Mouse (Mus musculus) CH12.LX (cell line): ENCODE data around the gene Cenpt. TPM values are rescaled to one million over a fixed set of nuclear protein-coding genes. Genes with fewer than 3 reads are reported as not detected.

ENCODE experiments used
- DNase-seq: peaks from one replicate; pipeline ENCODE4 v3.0.0-alpha.2; 2013; ENCODE audit errors: extremely low read depth
- H3K27ac ChIP-seq: 2 replicates; pipeline ENCODE4 v1.5.1; 2012; ENCODE audit warnings: low read depth, mild to moderate bottlenecking, control low read depth, moderate library complexity; ENCODE audit not compliant: insufficient read depth
- H3K27me3 ChIP-seq: replicated peaks from 2 replicates; pipeline ENCODE3; 2012; ENCODE audit warnings: inconsistent platforms
- H3K36me3 ChIP-seq, 2 experiments: replicated peaks in 1 of 2; 2 replicates each; pipeline versions ENCODE3 to v1.6.1; 2012; ENCODE audit warnings: inconsistent platforms in 1 of 2, low read length in 1 of 2, mild to moderate bottlenecking in 1 of 2, mixed read lengths in 1 of 2, moderate library complexity in 1 of 2; ENCODE audit not compliant: control insufficient read depth in 1 of 2, insufficient read depth in 1 of 2
- H3K4me1 ChIP-seq, 2 experiments: 2 replicates each; pipeline ENCODE4 v1.6.1; 2012; ENCODE audit warnings: inconsistent platforms in 1 of 2, moderate library complexity in 1 of 2; ENCODE audit not compliant: insufficient read depth in 2 of 2, control insufficient read depth in 1 of 2
- H3K4me2 ChIP-seq: 2 replicates; pipeline ENCODE4 v1.6.1; 2012; ENCODE audit warnings: low read depth, mild to moderate bottlenecking, control low read depth; ENCODE audit not compliant: poor library complexity, insufficient read depth, severe bottlenecking
- H3K4me3 ChIP-seq, 3 experiments: fragments of 150-350 bp in 1 of 3; sonication (generic) in 1 of 3; replicated peaks in 1 of 3; 2 replicates each; pipeline versions ENCODE3 to v1.5.1; 2011 to 2012; ENCODE audit warnings: low read depth in 2 of 3, low read length in 2 of 3, mild to moderate bottlenecking in 2 of 3, moderate library complexity in 2 of 3, control low read depth in 1 of 3, improper control_type of control experiment in 1 of 3, inconsistent platforms in 1 of 3, mixed read lengths in 1 of 3; ENCODE audit not compliant: poor library complexity in 1 of 3
- H3K79me2 ChIP-seq: replicated peaks from 2 replicates; pipeline ENCODE4 v1.6.1; 2012; ENCODE audit warnings: mild to moderate bottlenecking, moderate library complexity; ENCODE audit not compliant: control insufficient read depth, poor library complexity, insufficient read depth, severe bottlenecking; ENCODE audit errors: extremely low read depth
- H3K9ac ChIP-seq: 2 replicates; pipeline ENCODE4 v1.6.1; 2012; ENCODE audit warnings: low read depth, mild to moderate bottlenecking, control low read depth, moderate library complexity; ENCODE audit not compliant: insufficient read depth
- H3K9me3 ChIP-seq: replicated peaks from 2 replicates; pipeline ENCODE3; 2012; ENCODE audit warnings: low read length, inconsistent platforms, mixed read lengths
- BHLHE40 ChIP-seq: IDR thresholded peaks from 2 replicates; pipeline ENCODE4 v1.6.1; 2011; ENCODE audit warnings: mild to moderate bottlenecking, low read depth, low read length, improper control_type of control experiment
- E2F4 ChIP-seq: IDR thresholded peaks from 2 replicates; pipeline ENCODE4 v1.6.1; 2011; ENCODE audit warnings: low read depth, low read length, improper control_type of control experiment; ENCODE audit not compliant: insufficient replicate concordance
- EP300 ChIP-seq: IDR thresholded peaks from 2 replicates; pipeline ENCODE4 v1.6.1; 2011; ENCODE audit warnings: low read length, improper control_type of control experiment
- JUN ChIP-seq: IDR thresholded peaks from 2 replicates; pipeline ENCODE4 v1.6.1; 2011; ENCODE audit warnings: low read depth, mild to moderate bottlenecking, low read length, improper control_type of control experiment, moderate library complexity; ENCODE audit not compliant: insufficient read depth
- KAT2A ChIP-seq: IDR thresholded peaks from 2 replicates; pipeline ENCODE4 v1.6.1; 2012; ENCODE audit warnings: low read length, improper control_type of control experiment, inconsistent platforms; ENCODE audit not compliant: insufficient replicate concordance
- MAFK ChIP-seq: IDR thresholded peaks from 2 replicates; pipeline ENCODE4 v1.6.1; 2011; ENCODE audit warnings: low read length, improper control_type of control experiment; ENCODE audit not compliant: insufficient replicate concordance
- MXI1 ChIP-seq: IDR thresholded peaks from 2 replicates; pipeline ENCODE4 v1.6.1; 2011; ENCODE audit warnings: mild to moderate bottlenecking, low read depth, low read length, improper control_type of control experiment
- dilution Hi-C: fragments of 300-500 bp; cut with MboI; formaldehyde crosslinking; loops from 2 replicates; pipeline ENCODE4 v1.14.3; 2020; ENCODE audit warnings: low sequenced_read_pairs; ENCODE audit not compliant: extremely low pct_unique_long_range_greater_than_20kb, extremely low pct_ligation_motif_present
- in situ Hi-C: fragments of 300-500 bp; cut with MboI; formaldehyde crosslinking; loops from 3 replicates; pipeline ENCODE4 v1.14.3; 2019; ENCODE audit warnings: low sequenced_read_pairs, low pct_ligation_motif_present, low pct_unique_long_range_greater_than_20kb, mixed read lengths
- polyA plus RNA-seq: library from polyadenylated mRNA; unstranded; fragments of >175 nt; gene quantifications from 2 replicates; pipeline ENCODE4 v1.2.1, GENCODE M21; 2012; ENCODE audit warnings: low read depth; ENCODE audit not compliant: insufficient read length
- total RNA-seq, 2 experiments: library from RNA; depleted of rRNA; stranded (reverse); fragments of 300-350 nt in 1 of 2; fragments of >200 nt in 1 of 2; gene quantifications; 2 replicates each; pipeline ENCODE4 v1.2.3; 2012 to 2014

Gene Cenpt
- total and polyA plus RNA-seq, 3 experiments: 17.3 to 29.4 (median 21.3) TPM

DNA sequence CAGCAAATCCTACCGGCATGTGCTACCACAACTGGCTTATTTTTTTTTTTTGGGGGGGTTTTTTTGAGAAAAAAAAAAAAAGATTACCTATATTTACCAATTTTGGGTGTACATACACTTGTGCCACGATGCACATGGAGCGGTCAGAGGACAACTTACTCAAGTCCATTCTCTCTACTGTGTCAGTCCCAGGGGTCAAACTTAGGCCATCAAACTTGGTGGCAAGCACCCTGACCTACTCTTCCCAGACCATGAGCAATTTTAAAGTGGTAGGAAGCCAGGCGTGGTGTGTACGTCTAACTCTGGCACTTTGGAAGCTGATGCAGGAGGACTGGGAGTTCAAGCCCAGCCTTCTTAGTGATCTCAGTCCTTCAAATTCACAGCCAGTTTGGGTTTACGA is 39.8 kb downstream of the Cenpt start:
- TF ChIP-seq MXI1 (no peak), JUN (no peak), BHLHE40 (no peak)
- H3K9me3 ChIP-seq: no peaks in the 10 kb centered on the region
- DNase-seq: no peak
- H3K4me1 ChIP-seq: peaks cover 11 to 43% of the 10 kb centered on the region in 2 experiments
- H3K9ac ChIP-seq: no peak overlapping the region
- H3K36me3 ChIP-seq: peaks cover 5 to 56% of the 10 kb centered on the region in 2 experiments
- dilution Hi-C loops: no loop called here
- H3K4me3 ChIP-seq: no peak overlapping the region
- H3K27ac ChIP-seq: no peak overlapping the region
- no peak overlapping the region for H3K4me2 ChIP-seq
- H3K79me2 ChIP-seq: peaks cover 12% of the 10 kb centered on the region
- H3K27me3 ChIP-seq: no peaks in the 10 kb centered on the region
- in situ Hi-C loops: no loop called here

DNA sequence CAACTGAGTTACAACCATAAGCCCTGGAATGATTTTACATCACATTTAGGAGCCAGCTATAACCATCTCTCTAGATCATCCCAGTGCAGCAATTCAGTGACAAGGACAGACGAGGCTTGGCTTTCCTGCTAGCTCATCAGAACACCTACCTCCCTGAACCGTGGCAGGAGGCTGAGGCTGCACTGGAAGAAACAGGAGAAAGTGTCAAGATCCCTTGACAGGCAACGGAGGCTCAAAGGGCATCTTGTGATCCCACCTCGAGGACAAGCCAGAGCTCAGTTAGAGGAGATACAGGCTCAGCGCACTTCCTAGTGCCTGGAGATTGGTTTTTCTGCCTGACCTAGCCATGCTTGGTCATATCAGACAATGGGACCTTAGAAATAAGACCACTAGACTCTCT is 40.6 kb downstream of the Cenpt start:
- dilution Hi-C loops: no loop called here
- Histone ChIP-seq H3K9me3 (no peaks in the 10 kb centered on the region), H3K4me2 (no peak overlapping the region), H3K36me3 (peaks cover 3 to 51% of the 10 kb centered on the region in 2 experiments), H3K4me1 (peaks cover 11 to 48% of the 10 kb centered on the region in 2 experiments), H3K79me2 (peaks cover 17% of the 10 kb centered on the region), H3K27me3 (no peaks in the 10 kb centered on the region), H3K4me3 (no peak overlapping the region), H3K27ac (no peak overlapping the region), H3K9ac (no peak overlapping the region)
- in situ Hi-C loops: no loop called here
- no peak for DNase-seq
- TF ChIP-seq EP300: no peak
- TF ChIP-seq E2F4: no peak

DNA sequence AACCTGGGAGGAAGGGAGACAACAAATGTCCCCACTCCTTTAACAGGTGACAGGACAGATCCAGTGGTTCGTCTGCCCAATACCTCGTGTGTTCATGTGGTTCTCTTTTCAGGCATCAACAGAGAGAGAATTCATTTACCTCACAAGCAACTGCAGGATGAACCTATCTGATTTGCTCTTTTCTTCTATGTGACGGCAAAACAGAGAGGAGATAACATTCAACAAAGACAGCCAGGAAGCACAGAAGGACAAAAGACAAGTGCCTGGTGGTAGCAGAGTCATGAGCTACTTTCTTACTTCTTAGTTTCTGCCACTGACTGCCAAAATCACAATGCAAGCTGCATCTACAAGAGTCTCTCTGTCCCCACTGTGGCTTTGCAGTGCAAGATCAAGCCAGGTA is 41.5 kb downstream of the Cenpt start:
- peaks cover 14 to 52% of the 10 kb centered on the region in 2 experiments for H3K4me1 ChIP-seq
- TF ChIP-seq KAT2A: no peak
- no peak for TF ChIP-seq MAFK

More for the DNA sequence above, 41.5 kb downstream of the Cenpt start:
- dilution Hi-C loops: no loop called here
- Histone ChIP-seq H3K9ac (peak overlapping the region; percentile 55; the same call in 1 of the 2 replicates), H3K4me3 (no peak overlapping the region), H3K27ac (peak overlapping the region; percentile 97), H3K79me2 (peaks cover 20% of the 10 kb centered on the region), H3K4me2 (no peak overlapping the region), H3K36me3 (peaks cover 3 to 52% of the 10 kb centered on the region in 2 experiments), H3K27me3 (no peaks in the 10 kb centered on the region), H3K9me3 (no peaks in the 10 kb centered on the region)
- DNase-seq: no peak
- in situ Hi-C loops: no loop called here
